Mouse (Mus musculus): Measurements from ENCODE around the gene Wdr37. TPM values are rescaled to one million over a fixed set of nuclear protein-coding genes. Genes with fewer than 3 reads are reported as not detected.

Wdr37 gene
- total and polyA plus RNA-seq, 2 experiments from 2014 or later: 15.7 to 16.3 TPM

DNA sequence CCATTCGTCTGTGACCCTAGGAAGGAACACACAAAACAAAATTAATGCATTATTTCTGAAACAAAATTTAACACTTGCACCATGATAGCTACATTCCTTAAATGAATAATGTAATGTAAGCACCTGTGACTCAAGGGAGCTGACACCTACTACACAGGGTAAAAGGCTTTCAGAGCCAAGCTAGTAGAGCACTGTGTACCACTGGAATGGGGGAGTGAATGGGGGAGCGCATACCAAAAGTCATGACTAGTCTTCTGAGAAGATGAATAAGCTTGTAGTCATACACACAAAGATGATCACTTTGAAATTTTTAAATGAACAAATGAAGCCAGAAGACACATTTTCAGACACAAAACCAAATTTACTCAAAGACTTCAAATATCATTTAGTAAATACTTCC is 65.8 kb downstream of the Wdr37 start:
- 92% methylated on average over 2 of the region's 2 CpGs for WGBS
- TF ChIP-seq EP300 (IDR thresholded peaks at IDR 0.05; ENCODE audit: low read depth): no peak
- TF ChIP-seq CTCF (IDR thresholded peaks at IDR 0.05; ENCODE audit: low read depth): no peak

DNA sequence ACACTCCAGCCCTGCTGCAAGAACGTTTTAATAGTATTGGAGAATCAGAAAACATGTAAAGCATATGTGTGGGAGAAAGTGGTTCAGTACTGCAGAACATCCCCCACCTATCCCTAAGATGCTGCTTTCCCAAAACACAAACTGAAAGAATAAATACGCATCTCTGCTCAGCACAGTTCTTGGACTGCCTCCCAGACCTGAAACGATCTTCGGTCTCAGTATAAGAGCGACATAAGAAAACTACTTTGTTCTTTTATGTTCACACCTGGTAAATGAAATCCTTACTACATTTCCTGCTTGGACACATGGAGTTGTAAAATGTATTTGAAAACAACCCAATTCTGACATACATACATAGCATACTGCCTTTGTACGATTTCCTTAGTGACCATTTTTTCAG is 71.1 kb downstream of the Wdr37 start:
- Histone ChIP-seq H3K4me2 (ENCODE audit: low read depth, low read length) (no peak overlapping the region), H3K4me3 (ENCODE audit: low read depth, low read length) (no peak overlapping the region), H3K9me3 (replicated peaks; ENCODE audit: control insufficient read depth, low read length) (no peaks in the 10 kb centered on the region), H3K27ac (ENCODE audit: low read depth) (no peak overlapping the region), H3K4me1 (ENCODE audit: control insufficient read depth, insufficient read depth) (no peaks in the 10 kb centered on the region), H3K9ac (replicated peaks; ENCODE audit: low read depth, low read length) (no peak overlapping the region), H3K36me3 (replicated peaks; ENCODE audit: control insufficient read depth, insufficient read depth, low read length) (peaks cover 14% of the 10 kb centered on the region), H3K27me3 (ENCODE audit: control insufficient read depth, insufficient read depth, low read length) (no peaks in the 10 kb centered on the region)
- no peak for DNase-seq (ENCODE audit: low spot score)
- ATAC-seq (ENCODE audit: insufficient read depth, low read depth): no peak
- WGBS: 73% methylated on average over 6 of the region's 6 CpGs
- no peak for TF ChIP-seq CTCF (IDR thresholded peaks at IDR 0.05; ENCODE audit: low read depth)
- TF ChIP-seq EP300 (IDR thresholded peaks at IDR 0.05; ENCODE audit: low read depth): no peak

More for the DNA sequence above, 65.8 kb downstream of the Wdr37 start:
- peaks cover 17% of the 10 kb centered on the region for H3K36me3 ChIP-seq (replicated peaks; ENCODE audit: control insufficient read depth, insufficient read depth, low read length)
- H3K27me3 ChIP-seq (ENCODE audit: control insufficient read depth, insufficient read depth, low read length): no peaks in the 10 kb centered on the region
- H3K9me3 ChIP-seq (replicated peaks; ENCODE audit: control insufficient read depth, low read length): no peaks in the 10 kb centered on the region
- no peak for ATAC-seq (ENCODE audit: insufficient read depth, low read depth)
- no peak overlapping the region for H3K27ac ChIP-seq (ENCODE audit: low read depth)
- H3K4me1 ChIP-seq (ENCODE audit: control insufficient read depth, insufficient read depth): no peaks in the 10 kb centered on the region
- no peak overlapping the region for H3K9ac ChIP-seq (replicated peaks; ENCODE audit: low read depth, low read length)
- H3K4me2 ChIP-seq (ENCODE audit: low read depth, low read length): no peak overlapping the region
- no peak overlapping the region for H3K4me3 ChIP-seq (ENCODE audit: low read depth, low read length)
- no peak for DNase-seq (ENCODE audit: low spot score)

DNA sequence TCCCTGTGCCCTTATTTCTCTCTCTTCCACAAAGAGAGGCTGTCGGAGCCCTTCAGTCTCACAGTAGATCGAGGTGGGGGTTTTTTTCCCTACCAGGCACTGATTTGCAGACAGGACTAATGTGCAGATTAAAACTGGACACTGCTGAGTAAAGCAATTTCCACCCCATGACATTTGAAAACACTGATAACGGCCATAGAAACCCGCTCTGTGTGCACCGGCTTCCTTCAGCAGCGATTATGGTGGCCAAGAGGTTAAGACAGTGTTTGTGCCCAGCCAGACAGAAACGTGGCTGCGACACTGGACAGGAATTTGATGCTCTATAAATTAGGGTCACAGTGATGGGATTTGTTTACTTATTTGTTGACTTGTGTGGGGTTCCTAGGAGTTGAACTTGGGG is 78.5 kb downstream of the Wdr37 start:
- Histone ChIP-seq H3K4me1 (ENCODE audit: control insufficient read depth, insufficient read depth) (peaks cover 8% of the 10 kb centered on the region; the same call in 1 of the 2 replicates), H3K36me3 (replicated peaks; ENCODE audit: control insufficient read depth, insufficient read depth, low read length) (no peaks in the 10 kb centered on the region), H3K27ac (ENCODE audit: low read depth) (no peak overlapping the region), H3K4me2 (ENCODE audit: low read depth, low read length) (no peak overlapping the region), H3K27me3 (ENCODE audit: control insufficient read depth, insufficient read depth, low read length) (no peaks in the 10 kb centered on the region), H3K9me3 (replicated peaks; ENCODE audit: control insufficient read depth, low read length) (no peaks in the 10 kb centered on the region), H3K4me3 (ENCODE audit: low read depth, low read length) (no peak overlapping the region), H3K9ac (replicated peaks; ENCODE audit: low read depth, low read length) (no peak overlapping the region)
- ATAC-seq (ENCODE audit: insufficient read depth, low read depth) (no peak), DNase-seq (ENCODE audit: low spot score) (no peak)
- TF ChIP-seq EP300 (IDR thresholded peaks at IDR 0.05; ENCODE audit: low read depth): no peak
- no peak for TF ChIP-seq CTCF (IDR thresholded peaks at IDR 0.05; ENCODE audit: low read depth)
- 16% methylated on average over 8 of the region's 8 CpGs for WGBS

DNA sequence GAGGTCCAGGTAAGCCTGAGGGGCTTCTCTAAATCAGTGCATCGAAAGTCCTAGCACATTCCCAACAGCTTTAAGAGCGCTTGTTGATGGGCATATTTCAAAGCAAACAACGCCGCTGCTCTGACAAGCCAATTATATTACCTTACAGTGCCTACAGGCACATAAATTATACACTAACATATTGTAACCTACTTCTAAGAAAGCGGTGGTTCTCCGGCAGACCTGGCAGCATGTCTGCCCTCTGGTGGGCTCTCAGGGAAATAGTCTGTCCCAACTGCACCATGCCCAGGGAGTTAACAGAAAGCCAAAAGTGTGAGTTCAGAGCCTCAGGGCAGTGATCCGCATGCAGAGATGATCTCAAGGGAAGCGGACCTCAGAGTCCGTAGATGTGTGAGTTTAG is 86.5 kb downstream of the Wdr37 start:
- no peak for ATAC-seq (ENCODE audit: insufficient read depth, low read depth)
- Histone ChIP-seq H3K4me3 (ENCODE audit: low read depth, low read length) (no peak overlapping the region), H3K27ac (ENCODE audit: low read depth) (no peak overlapping the region), H3K4me1 (ENCODE audit: control insufficient read depth, insufficient read depth) (no peaks in the 10 kb centered on the region), H3K4me2 (ENCODE audit: low read depth, low read length) (no peak overlapping the region), H3K9ac (replicated peaks; ENCODE audit: low read depth, low read length) (no peak overlapping the region), H3K9me3 (replicated peaks; ENCODE audit: control insufficient read depth, low read length) (no peaks in the 10 kb centered on the region), H3K27me3 (ENCODE audit: control insufficient read depth, insufficient read depth, low read length) (no peaks in the 10 kb centered on the region), H3K36me3 (replicated peaks; ENCODE audit: control insufficient read depth, insufficient read depth, low read length) (no peaks in the 10 kb centered on the region)
- TF ChIP-seq CTCF (IDR thresholded peaks at IDR 0.05; ENCODE audit: low read depth) (peak; percentile 69), EP300 (IDR thresholded peaks at IDR 0.05; ENCODE audit: low read depth) (no peak)
- 38% methylated on average over 9 of the region's 9 CpGs for WGBS
- DNase-seq (ENCODE audit: low spot score): peak; percentile 59

DNA sequence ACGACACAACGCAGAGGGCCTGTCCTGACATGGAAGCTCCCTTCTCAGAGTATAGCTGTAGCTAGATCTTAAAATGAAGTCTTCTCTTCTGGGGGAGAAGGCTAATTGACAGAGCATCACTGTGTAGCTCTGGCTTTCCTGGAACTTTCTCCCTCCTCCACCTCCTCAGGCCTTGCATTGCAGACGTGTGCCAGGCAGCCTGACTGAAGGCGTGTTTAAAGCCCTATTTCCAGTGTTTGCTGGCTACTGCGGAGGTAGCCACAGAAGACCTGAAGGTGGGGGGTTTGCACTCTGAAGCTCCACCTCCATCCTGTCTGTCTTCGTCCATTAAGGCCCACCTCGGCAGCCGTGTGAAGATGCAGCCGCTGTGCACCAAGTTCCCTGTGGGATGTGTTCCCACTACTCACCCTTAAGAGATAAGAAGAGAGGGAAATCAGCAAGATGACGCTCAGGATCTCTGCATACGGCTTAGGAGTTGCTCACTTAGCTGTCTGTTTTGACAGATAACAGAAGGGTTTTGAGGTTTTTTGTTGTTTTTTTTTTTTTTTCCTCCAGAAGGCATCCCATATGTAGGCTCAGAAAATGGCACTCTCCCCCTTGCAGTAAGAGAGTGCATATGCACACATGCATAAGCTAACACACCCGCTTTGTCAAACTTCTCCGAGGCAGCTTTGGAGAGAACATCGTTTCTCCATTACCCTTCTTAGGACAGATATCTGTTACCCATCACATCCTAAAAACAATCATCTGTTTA is 87.2 kb downstream of the Wdr37 start:
- no peaks in the 10 kb centered on the region for H3K4me1 ChIP-seq (ENCODE audit: control insufficient read depth, insufficient read depth)
- WGBS: 42% methylated on average over 14 of the region's 14 CpGs
- DNase-seq (ENCODE audit: low spot score) (no peak), ATAC-seq (ENCODE audit: insufficient read depth, low read depth) (no peak)
- no peak overlapping the region for H3K4me2 ChIP-seq (ENCODE audit: low read depth, low read length)
- no peak overlapping the region for H3K9ac ChIP-seq (replicated peaks; ENCODE audit: low read depth, low read length)
- no peak overlapping the region for H3K4me3 ChIP-seq (ENCODE audit: low read depth, low read length)
- no peak overlapping the region for H3K27ac ChIP-seq (ENCODE audit: low read depth)
- no peaks in the 10 kb centered on the region for H3K27me3 ChIP-seq (ENCODE audit: control insufficient read depth, insufficient read depth, low read length)
- no peaks in the 10 kb centered on the region for H3K9me3 ChIP-seq (replicated peaks; ENCODE audit: control insufficient read depth, low read length)
- TF ChIP-seq EP300 (IDR thresholded peaks at IDR 0.05; ENCODE audit: low read depth): no peak
- no peak for TF ChIP-seq CTCF (IDR thresholded peaks at IDR 0.05; ENCODE audit: low read depth)
- H3K36me3 ChIP-seq (replicated peaks; ENCODE audit: control insufficient read depth, insufficient read depth, low read length): no peaks in the 10 kb centered on the region

Measured in heart, postnatal 0 days (tissue).